ENCODE assay signal across 21 mouse cellular contexts in the genomic region with DNA sequence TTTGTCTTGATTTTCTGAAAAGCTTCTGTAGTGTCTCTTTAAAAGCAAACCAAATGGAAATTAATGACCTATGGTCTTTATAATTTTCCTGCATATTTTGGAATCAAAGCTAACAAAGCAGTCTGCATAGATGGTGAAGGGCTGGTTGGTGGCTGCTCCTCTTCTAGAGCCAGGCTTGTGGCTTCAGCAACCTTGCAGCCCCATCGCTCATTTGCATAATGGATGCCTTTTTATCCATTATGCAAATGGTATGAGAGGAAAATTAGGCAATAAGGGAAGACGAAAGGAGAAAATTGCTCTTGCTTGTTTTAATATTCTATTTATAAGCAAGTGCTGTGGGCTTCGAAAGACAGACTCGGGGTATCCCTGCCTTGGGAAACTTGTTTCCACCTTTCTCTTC.
"Had no signal": no experiment of that assay in that cellular context is flagged by ENCODE, and none has a peak within 500 bp of the region (broad histone marks: within the 10 kb centered on the region; RNA-seq: fewer than 3 reads in every experiment).

No protein-coding gene starts in this region.

- H3K4me1 ChIP-seq: neural tube, embryonic 15.5 days had no signal

- H3K36me3 ChIP-seq: lung, embryonic 15.5 days; midbrain, embryonic 13.5 days; neural tube, embryonic 13.5 days; neural tube, embryonic 15.5 days had no signal

- ATAC-seq: liver, postnatal 0 days; lung, postnatal 0 days; midbrain, embryonic 13.5 days; midbrain, embryonic 16.5 days had no signal

- H3K27me3 ChIP-seq: lung, embryonic 15.5 days; midbrain, embryonic 13.5 days; neural tube, embryonic 13.5 days; neural tube, embryonic 15.5 days had no signal

- H3K9me3 ChIP-seq: lung, embryonic 15.5 days; midbrain, embryonic 13.5 days; neural tube, embryonic 13.5 days; neural tube, embryonic 15.5 days had no signal

- H3K4me2 ChIP-seq: lung, embryonic 15.5 days; midbrain, embryonic 11.5 days; midbrain, embryonic 13.5 days; neural tube, embryonic 13.5 days; neural tube, embryonic 15.5 days had no signal

- DNase-seq: liver, postnatal 0 days; lung, adult 2 months; lung, postnatal 14 days; lung, postnatal 36 days; retina, postnatal 1 day; right cerebral cortex, adult 18-20 months; right cerebral cortex, postnatal 25 days; right cerebral cortex, postnatal 4 days; spleen, adult 18-20 months; thymus, adult 18-20 months; thymus, postnatal 14 days; thymus, postnatal 36 days had no signal

- H3K9ac ChIP-seq: liver, postnatal 0 days; lung, embryonic 15.5 days; midbrain, embryonic 13.5 days; neural tube, embryonic 13.5 days; neural tube, embryonic 15.5 days had no signal

- H3K27ac ChIP-seq: lung, embryonic 15.5 days; macrophage; midbrain, embryonic 13.5 days; neural tube, embryonic 13.5 days; neural tube, embryonic 15.5 days had no signal

- H3K4me3 ChIP-seq: lung, embryonic 15.5 days; midbrain, embryonic 13.5 days; myocyte; neural tube, embryonic 13.5 days; neural tube, embryonic 15.5 days had no signal
